Mouse (Mus musculus) c-Kit-positive CD71-positive TER-119-negative erythroid progenitor cells, embryonic 14.5 days (primary cell): ENCODE results near the gene Tmem255b.
A peak's percentile ranks its signal among the peaks of the same experiment; 100 is the strongest.

Source experiments
- DNase-seq: peaks from one replicate; pipeline ENCODE4 v3.0.0-alpha.2; 2013; ENCODE audit warnings: low read depth

Tmem255b gene

DNA sequence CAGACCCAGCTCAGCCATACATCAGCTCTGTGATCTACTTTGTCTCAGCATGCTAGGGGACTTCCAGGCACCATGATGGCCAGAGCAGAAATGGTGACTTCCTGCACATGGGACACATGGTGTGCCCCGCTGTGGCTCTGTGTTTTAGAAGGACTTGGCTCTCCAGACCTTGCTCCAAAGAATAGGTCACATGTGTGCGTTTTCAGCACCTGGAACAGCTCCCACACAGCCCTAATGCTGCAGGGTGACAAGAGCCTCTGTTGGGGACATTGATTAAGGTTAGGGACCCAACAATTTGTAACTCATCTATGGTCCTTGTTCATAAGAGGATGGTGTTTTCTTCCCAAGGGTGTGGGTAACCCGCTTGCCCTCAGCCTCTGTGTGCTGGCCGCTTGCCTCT, 13.2 kb downstream of the Tmem255b start:
- DNase-seq: peak; percentile 17

- no peak for DNase-seq
Observed at GRCm38 (mm10) chr8:13451747-13452277, 16.8 kb downstream of the Tmem255b start.

DNA sequence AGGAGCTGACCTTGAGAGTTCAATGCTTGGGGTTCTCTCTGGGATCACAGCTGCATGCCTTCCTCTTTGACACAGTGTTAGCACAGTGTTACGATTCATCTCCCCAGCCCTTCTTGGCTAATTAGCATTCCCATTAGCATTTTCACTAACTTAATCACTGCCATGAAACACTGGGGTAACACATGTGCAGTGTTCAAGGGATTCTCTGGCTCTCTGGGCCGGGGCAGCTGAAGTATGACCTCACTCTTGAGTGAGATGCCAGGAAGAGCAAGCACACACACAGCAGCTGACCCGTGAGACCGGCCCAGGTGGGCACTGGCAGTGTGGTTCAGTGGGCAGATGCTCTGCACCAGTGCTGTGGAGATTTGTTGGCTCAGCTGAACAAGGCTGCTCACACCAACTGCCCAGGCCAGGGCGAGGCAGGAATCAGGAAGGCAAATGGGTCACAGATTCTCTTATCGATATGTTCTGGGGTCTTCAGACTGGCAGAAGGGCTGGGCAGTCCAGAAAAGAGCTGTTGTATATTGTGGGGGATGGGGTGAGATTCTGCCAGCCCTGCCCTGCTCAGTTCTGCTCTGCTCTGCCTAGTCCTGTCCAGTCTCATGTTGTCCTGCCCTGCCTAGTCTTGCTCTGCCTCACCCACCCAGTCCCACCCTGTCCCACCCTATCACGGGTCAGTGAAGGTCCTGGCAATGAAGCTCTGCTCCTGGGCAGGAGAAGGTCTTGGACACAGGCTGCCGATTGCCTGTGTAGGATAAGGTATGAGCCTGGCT, 19.5 kb downstream of the Tmem255b start:
- DNase-seq: no peak

DNA sequence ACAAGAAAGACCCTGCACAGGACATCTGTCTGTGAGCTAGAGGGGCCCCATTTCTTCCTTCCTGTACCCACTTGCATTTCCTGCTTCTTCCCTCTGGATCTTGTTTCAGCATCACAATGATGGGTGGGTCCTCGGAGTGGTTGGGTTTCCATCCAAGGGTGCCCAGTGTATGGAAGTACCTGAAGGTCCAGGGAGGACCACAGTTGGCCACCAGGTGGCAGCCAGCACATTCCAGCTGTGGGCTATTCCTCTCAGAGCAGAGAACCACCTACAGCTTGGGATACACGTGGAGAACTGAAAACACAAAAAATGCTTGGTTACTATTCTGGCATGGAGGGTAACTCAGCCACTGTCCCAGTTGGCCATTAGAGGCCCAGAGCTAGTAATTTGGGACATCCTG, 20.3 kb downstream of the Tmem255b start:
- DNase-seq: no peak

- no peak for DNase-seq
Observed at GRCm38 (mm10) chr8:13459431-13459830, 24.4 kb downstream of the Tmem255b start.

- DNase-seq: no peak
Observed at GRCm38 (mm10) chr8:13461085-13461765, 26.2 kb downstream of the Tmem255b start.

- DNase-seq: peak; percentile 13
Observed at GRCm38 (mm10) chr8:13461843-13462242, 26.9 kb downstream of the Tmem255b start.

DNA sequence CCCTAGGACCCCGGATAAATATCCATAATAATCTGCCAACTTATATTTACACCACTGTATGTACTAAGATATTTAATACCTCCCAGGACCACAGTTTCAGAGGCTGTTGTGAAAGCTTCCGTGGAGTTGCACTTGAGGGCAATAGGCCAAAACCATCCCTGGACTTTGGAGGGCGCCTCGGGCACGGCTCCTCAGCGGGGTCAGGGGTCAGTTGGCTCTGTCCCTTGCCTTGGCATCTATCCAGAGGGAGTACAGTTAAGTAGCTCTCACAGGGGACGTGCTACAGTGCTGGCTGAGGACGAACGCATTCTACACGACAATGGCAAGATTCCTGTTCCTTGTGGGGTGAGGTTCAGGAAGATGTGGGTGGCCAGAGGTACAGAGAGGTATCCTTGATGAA, 27.4 kb downstream of the Tmem255b start:
- DNase-seq: no peak

- no peak for DNase-seq
Observed at GRCm38 (mm10) chr8:13465324-13465723, 30.3 kb downstream of the Tmem255b start.

- DNase-seq: no peak
Observed at GRCm38 (mm10) chr8:13466989-13467388, 32.0 kb downstream of the Tmem255b start.

GRCm38 (mm10) chr8:13468737-13469136, 33.7 kb downstream of the Tmem255b start:
- no peak for DNase-seq

DNA sequence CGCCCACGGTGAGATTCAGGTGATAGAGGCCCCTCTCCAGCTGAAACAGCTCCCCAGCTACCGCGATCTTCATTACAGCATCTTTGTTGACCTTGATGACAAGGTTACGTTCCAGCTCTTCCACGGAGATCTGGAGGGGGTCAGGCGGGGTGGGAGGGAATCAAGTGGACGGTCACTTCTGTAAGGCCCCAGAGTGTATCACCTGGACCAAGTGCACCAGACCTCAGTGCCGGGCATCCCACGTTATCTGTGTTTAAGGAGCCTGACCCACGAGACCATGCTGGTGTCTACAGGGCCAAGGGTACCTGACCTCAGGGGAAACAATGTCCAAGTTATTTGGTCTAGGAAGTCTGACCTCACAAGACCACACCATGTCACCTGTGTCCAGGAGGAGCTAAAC, 36.5 kb downstream of the Tmem255b start:
- DNase-seq: no peak

DNA sequence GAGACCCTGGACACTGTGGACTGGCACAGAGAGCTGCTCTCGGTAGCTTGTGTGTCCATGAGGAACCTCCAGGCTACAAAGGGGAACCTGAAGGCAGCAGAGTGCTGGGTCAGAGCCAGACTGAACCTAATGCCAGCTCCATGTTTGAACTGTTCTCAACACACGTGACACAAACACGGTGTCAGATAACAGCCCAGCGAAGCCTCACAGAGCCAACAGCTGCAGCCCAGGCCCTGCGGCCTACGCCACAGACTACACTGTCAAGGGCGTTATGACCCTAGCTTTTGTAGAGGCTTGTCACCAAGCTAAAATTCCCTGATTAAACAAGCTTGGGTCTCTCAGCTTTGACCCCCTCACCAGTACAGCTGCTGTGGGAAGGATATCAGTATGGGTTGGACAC, 37.3 kb downstream of the Tmem255b start:
- DNase-seq: no peak

DNA sequence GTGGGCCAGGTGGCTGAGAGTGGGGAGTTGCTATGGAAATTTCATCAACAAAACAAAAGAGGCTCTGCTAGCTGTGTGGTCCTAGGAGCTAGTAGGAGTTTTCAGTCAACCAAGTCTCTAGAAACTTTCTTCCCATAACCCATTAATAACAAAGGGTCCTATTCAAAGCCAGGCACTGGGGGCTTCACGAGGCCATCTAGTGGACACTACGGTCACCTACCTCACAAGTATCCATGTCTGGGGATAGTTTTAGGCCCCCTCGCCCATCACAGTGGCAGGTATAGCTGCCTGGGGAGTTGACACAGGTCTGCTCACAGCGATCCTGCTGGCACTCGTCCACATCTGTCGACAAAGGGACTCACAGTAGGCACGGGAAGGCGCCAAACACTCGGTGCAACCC, 40.9 kb downstream of the Tmem255b start:
- no peak for DNase-seq

DNA sequence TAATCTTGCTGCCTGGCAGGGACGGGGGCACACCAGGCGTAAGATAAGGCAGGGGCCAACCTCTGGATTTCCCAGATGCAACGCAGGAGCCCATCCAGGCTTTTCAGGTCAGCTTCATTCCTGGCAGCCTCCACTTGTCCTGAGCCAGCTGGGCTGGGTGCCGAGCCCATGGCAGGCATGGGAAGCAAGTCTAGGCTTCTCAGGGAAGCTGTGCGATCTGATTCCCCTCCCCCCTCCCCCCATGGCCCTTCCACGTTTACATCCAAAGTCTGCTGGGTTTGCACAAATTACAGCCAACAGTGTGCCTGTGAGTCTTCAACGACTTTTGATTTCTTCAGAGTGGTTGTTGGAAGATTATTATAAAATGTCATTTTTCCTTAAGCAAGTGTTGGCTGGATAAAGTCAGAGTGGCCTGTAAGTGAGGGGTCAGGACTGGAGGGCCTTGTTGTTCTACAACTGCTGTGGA, 46.1 kb downstream of the Tmem255b start:
- no peak for DNase-seq

DNA sequence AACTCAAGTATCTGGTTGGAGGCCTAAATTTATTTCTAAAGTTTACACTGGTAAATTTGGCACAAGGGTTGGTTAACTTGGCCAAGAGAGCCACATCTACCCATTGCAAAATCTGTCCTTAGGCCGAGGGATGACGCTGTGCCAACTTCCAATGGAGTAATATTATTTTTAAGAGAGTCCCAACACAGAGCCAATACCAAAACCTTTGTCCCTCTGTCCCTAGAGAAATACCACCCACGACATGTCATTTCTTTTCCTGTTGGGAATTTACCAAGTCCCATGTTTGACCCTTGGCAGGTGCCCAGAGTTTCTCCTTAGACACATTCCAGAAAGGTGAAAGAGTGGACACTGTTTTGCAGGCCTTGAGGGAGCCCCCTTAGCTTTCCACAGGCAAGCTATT, 46.6 kb downstream of the Tmem255b start:
- DNase-seq: no peak

- DNase-seq: no peak
Observed at GRCm38 (mm10) chr8:13482101-13482801, 47.3 kb downstream of the Tmem255b start.

DNA sequence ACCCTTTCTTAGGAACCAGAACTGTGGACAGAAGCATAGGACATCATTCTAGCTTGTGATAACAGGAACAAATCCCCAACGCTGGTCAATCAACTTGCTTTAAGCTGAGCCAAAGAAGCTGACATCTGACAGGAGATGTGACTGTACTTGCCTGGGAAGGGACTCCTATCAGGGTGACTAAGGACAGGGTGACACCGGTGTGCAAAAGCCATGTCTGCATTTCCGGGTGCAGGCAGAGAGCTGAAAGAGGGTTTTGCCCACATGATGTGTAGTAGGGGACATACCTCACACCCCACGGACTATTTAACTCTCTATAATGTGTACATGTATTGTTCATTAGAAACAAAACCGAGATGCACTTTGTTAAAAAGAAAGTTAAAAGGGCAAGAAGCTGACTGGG, 48.2 kb downstream of the Tmem255b start:
- no peak for DNase-seq

- no peak for DNase-seq
Observed at GRCm38 (mm10) chr8:13489351-13489750, 54.4 kb downstream of the Tmem255b start.

- DNase-seq: no peak
Observed at GRCm38 (mm10) chr8:13489986-13490910, 55.3 kb downstream of the Tmem255b start.

- DNase-seq: no peak
Observed at GRCm38 (mm10) chr8:13491491-13492010, 56.6 kb downstream of the Tmem255b start.
